Mouse (Mus musculus) ovary, postnatal 10 days (tissue): Measurements from ENCODE around the gene Psg19.
"Not testable (repeated sequence)": the region's sequence is repeated elsewhere in the genome, so short reads cannot be mapped to it uniquely, and the experiment has no call there.

Source experiments
- DNase-seq: peaks from one replicate; pipeline ENCODE4 v3.0.0; 2022; ENCODE audit warnings: low spot score

The Psg19 gene

GRCm38 (mm10) chr7:18798420-18798819 is at the start of gene Psg19:
Psg19 (minus strand) TSS chr7:18798520.
- no peak for DNase-seq

GRCm38 (mm10) chr7:18844811-18845210 is 46.5 kb upstream of the Psg19 start:
- no peak for DNase-seq

GRCm38 (mm10) chr7:18841174-18841567 is 42.9 kb upstream of the Psg19 start:
- DNase-seq = no peak

GRCm38 (mm10) chr7:18840386-18841173 is 42.3 kb upstream of the Psg19 start:
- peak; percentile 22 for DNase-seq

- no peak for DNase-seq
These were observed 41.5 kb upstream of the Psg19 start, which contains the start of gene Mill2 for GRCm38 (mm10) chr7:18839865-18840264. Mill2 (plus strand) TSS chr7:18839966.

- DNase-seq = no peak
These were observed 34.0 kb upstream of the Psg19 start for GRCm38 (mm10) chr7:18832298-18832697.

GRCm38 (mm10) chr7:18829545-18829944 is 31.2 kb upstream of the Psg19 start:
- no peak for DNase-seq

GRCm38 (mm10) chr7:18828592-18828991 is 30.3 kb upstream of the Psg19 start:
- DNase-seq = no peak

GRCm38 (mm10) chr7:18827792-18828546 is 29.6 kb upstream of the Psg19 start:
- DNase-seq = no peak

GRCm38 (mm10) chr7:18821507-18821906 is 23.2 kb upstream of the Psg19 start, which contains the start of gene Psg17:
Psg17 (minus strand) TSS chr7:18821607.
- no peak for DNase-seq

- DNase-seq = no peak
These were observed 20.0 kb upstream of the Psg19 start for GRCm38 (mm10) chr7:18818301-18818700.

- no peak for DNase-seq
These were observed 5.2 kb upstream of the Psg19 start for GRCm38 (mm10) chr7:18803526-18803925.

GRCm38 (mm10) chr7:18799129-18799528 is 809 bp upstream of the Psg19 start:
- no peak for DNase-seq

- not testable (repeated sequence) for DNase-seq
These were observed 7.6 kb downstream of the Psg19 start for GRCm38 (mm10) chr7:18790671-18791070.

GRCm38 (mm10) chr7:18781301-18781700 is 17.0 kb downstream of the Psg19 start:
- not testable (repeated sequence) for DNase-seq

GRCm38 (mm10) chr7:18779337-18779781 is 19.0 kb downstream of the Psg19 start:
- DNase-seq = no peak

GRCm38 (mm10) chr7:18762885-18763284 is 35.4 kb downstream of the Psg19 start:
- not testable (repeated sequence) for DNase-seq

GRCm38 (mm10) chr7:18760152-18760551 is 38.2 kb downstream of the Psg19 start:
- not testable (repeated sequence) for DNase-seq

GRCm38 (mm10) chr7:18749896-18750477 is 48.3 kb downstream of the Psg19 start:
- peak; percentile 28 for DNase-seq

- DNase-seq = no peak
These were observed 49.1 kb downstream of the Psg19 start for GRCm38 (mm10) chr7:18748994-18749895.

- DNase-seq = not testable (repeated sequence)
These were observed 50.9 kb downstream of the Psg19 start for GRCm38 (mm10) chr7:18747420-18747819.
